Mouse (Mus musculus) hindbrain, embryonic 16.5 days (tissue): Measurements from ENCODE around the gene Pstpip1. TPM values are rescaled to one million over a fixed set of nuclear protein-coding genes. Genes with fewer than 3 reads are reported as not detected.

Experiments used
- ATAC-seq: fragments of 200-750 bp; cut with Nextera tagmentation; 2 replicates; pipeline ENCODE4 v1.8.0; 2017; ENCODE audit warnings: moderate TSS enrichment, moderate library complexity
- H3K27ac ChIP-seq: fragments of 300-500 bp; sonication (generic); 2 replicates; pipeline ENCODE4 v1.5.1; 2014; ENCODE audit warnings: low read depth, mild to moderate bottlenecking, control low read depth, low read length, moderate library complexity
- H3K27me3 ChIP-seq: fragments of 300-500 bp; sonication (generic); replicated peaks from 2 replicates; pipeline ENCODE4 v1.6.1; 2014; ENCODE audit warnings: low read length; ENCODE audit not compliant: control insufficient read depth, insufficient read depth
- H3K36me3 ChIP-seq: fragments of 300-500 bp; sonication (generic); 2 replicates; pipeline ENCODE4 v1.6.1; 2014; ENCODE audit warnings: mild to moderate bottlenecking, low read length, moderate library complexity, mixed read lengths; ENCODE audit not compliant: control insufficient read depth, insufficient read depth
- H3K4me1 ChIP-seq: fragments of 300-500 bp; sonication (generic); 2 replicates; pipeline ENCODE4 v1.6.1; 2014; ENCODE audit warnings: low read depth, low read length; ENCODE audit not compliant: control insufficient read depth, insufficient read depth
- H3K4me2 ChIP-seq: fragments of 300-500 bp; sonication (generic); 2 replicates; pipeline ENCODE4 v1.6.1; 2014; ENCODE audit warnings: mild to moderate bottlenecking, low read length, control low read depth, moderate library complexity
- H3K4me3 ChIP-seq: fragments of 300-500 bp; sonication (generic); 2 replicates; pipeline ENCODE4 v1.5.1; 2014; ENCODE audit warnings: mild to moderate bottlenecking, low read length, control low read depth, moderate library complexity
- H3K9ac ChIP-seq: fragments of 300-500 bp; sonication (generic); 2 replicates; pipeline ENCODE4 v1.6.1; 2014; ENCODE audit warnings: low read depth, mild to moderate bottlenecking, control low read depth, low read length, moderate library complexity
- H3K9me3 ChIP-seq: fragments of 300-500 bp; sonication (generic); 2 replicates; pipeline ENCODE4 v1.6.1; 2014; ENCODE audit warnings: mild to moderate bottlenecking, low read length, moderate library complexity; ENCODE audit not compliant: control insufficient read depth
- WGBS: fragments of 180-500 bp; shearing (Covaris S2); extraction: QIAGEN DNeasy Blood & Tissue Kit; methylation state at CpG from one replicate; pipeline ENCODE4 v1.1.7; 2014; 5-methylcytosine and 5-hydroxymethylcytosine counted together
- polyA plus RNA-seq: library from polyadenylated mRNA; unstranded; fragments of >200 nt; fragmentation: Nextera tagmentation; extraction: Ambion mirVana; gene quantifications from 2 replicates; pipeline ENCODE4 v1.2.1, GENCODE M21; 2015

Gene Pstpip1
- polyA plus RNA-seq, 1 experiment from 2014 or later, result 0.64 TPM

DNA sequence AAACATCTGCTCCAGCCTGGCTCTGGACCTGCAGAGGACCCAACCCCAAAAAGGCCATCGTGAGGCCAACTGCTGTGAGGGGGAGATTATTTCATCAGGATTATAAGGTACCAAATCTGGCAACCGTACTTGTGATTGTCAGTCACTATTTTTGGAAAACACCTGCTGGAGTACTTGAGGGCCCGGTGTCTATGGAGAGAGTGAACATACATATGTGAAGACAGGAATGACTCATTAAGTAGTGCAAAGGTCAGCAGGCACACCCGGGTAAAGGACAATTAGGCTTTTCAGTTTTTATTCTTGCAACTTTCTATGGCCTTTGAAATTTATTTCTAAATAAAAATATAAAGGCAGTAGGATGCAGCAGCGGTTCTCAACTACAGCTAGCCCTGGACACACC is 44.2 kb downstream of the Pstpip1 start:
- peaks cover 20% of the 10 kb centered on the region for H3K36me3 ChIP-seq
- H3K27me3 ChIP-seq, result no peaks in the 10 kb centered on the region
- H3K27ac ChIP-seq, result no peak overlapping the region
- H3K4me2 ChIP-seq, result no peak overlapping the region
- H3K4me3 ChIP-seq, result no peak overlapping the region
- H3K9ac ChIP-seq, result no peak overlapping the region
- ATAC-seq, result no peak
- H3K4me1 ChIP-seq, result no peaks in the 10 kb centered on the region
- H3K9me3 ChIP-seq, result no peaks in the 10 kb centered on the region
- 83% methylated on average over 5 of the region's 5 CpGs for WGBS

DNA sequence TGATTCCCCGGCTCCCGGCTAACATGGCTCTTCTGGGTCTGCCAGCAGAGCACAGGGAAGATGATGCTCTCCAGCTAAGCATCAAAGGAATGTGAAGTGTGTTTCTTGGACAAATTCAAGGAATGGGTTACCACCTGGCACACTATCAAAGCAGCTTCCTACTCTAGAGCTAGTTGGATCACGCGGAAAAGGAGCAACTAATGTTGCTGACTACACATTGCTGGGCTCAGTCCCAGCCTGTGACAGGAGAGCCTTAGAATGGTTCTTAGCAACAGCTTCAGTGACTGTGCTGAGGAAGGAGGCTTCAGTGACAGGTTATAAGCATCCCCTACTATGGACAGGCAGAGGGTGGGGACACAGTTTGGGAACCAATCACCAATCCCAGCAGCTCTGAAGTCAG is 44.9 kb downstream of the Pstpip1 start:
- H3K9ac ChIP-seq, result no peak overlapping the region
- WGBS, result 85% methylated on average over 4 of the region's 4 CpGs
- H3K36me3 ChIP-seq, result peaks cover 20% of the 10 kb centered on the region
- no peak overlapping the region for H3K4me3 ChIP-seq
- ATAC-seq, result no peak
- H3K27ac ChIP-seq, result no peak overlapping the region
- no peak overlapping the region for H3K4me2 ChIP-seq
- H3K9me3 ChIP-seq, result no peaks in the 10 kb centered on the region
- no peaks in the 10 kb centered on the region for H3K27me3 ChIP-seq
- no peaks in the 10 kb centered on the region for H3K4me1 ChIP-seq

DNA sequence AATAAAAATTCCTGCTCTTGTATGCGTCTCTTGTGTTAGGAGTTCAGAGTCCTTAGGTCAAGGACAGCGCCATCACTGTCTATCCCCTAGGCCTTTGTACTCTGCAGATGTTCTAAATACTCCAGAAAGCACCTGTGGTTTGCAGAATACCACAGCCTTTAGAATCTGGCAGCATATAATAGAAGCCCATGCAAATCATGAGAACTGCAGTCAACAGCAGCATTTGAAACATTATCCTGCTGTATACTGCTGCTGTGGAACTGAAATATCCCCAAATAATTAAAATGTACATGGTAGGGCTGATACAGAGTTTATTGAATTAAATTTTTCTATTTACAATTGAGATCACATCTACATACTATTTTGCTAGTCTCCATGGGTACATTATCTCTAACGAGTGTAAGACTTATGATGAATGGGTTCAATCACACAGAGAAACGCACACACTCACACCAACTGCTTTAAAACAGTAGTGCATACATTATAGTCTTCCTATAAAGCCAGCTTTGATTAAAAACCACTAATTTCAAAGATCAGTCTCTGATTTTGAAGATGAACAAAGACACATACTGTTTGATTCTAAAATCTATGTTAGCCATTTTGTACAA is 45.9 kb downstream of the Pstpip1 start:
- no peak overlapping the region for H3K4me3 ChIP-seq
- peaks cover 17% of the 10 kb centered on the region for H3K36me3 ChIP-seq
- H3K27ac ChIP-seq, result no peak overlapping the region
- WGBS, result 85% methylated on average over 4 of the region's 4 CpGs
- no peak overlapping the region for H3K4me2 ChIP-seq
- H3K9me3 ChIP-seq, result no peaks in the 10 kb centered on the region
- H3K4me1 ChIP-seq, result no peaks in the 10 kb centered on the region
- no peaks in the 10 kb centered on the region for H3K27me3 ChIP-seq
- no peak overlapping the region for H3K9ac ChIP-seq
- no peak for ATAC-seq

DNA sequence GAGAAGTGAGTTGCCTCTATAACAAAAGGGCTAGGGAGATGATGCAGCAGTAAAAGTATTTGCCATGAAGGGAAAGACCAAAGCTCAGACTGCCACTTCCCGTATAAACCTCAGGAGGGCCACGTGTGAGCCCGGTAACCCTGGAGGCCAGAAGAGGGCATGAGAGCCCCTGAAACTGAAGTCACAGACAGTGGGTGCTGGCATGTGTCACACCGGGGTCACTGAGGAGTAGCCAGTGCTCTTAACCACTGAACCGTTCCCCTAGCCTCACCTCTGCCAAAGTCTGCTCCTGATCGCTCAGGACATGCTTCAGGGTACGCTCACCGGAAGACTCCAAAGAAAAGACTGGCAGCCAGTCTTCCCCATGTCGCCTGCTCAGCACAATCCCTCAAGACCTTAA is 52.0 kb downstream of the Pstpip1 start:
- H3K9ac ChIP-seq, result no peak overlapping the region
- H3K9me3 ChIP-seq, result no peaks in the 10 kb centered on the region
- WGBS, result 85% methylated on average over 9 of the region's 9 CpGs
- H3K4me3 ChIP-seq, result no peak overlapping the region
- H3K4me1 ChIP-seq, result no peaks in the 10 kb centered on the region
- H3K36me3 ChIP-seq, result peaks cover 22% of the 10 kb centered on the region
- no peak overlapping the region for H3K4me2 ChIP-seq
- no peak for ATAC-seq
- no peak overlapping the region for H3K27ac ChIP-seq
- no peaks in the 10 kb centered on the region for H3K27me3 ChIP-seq

DNA sequence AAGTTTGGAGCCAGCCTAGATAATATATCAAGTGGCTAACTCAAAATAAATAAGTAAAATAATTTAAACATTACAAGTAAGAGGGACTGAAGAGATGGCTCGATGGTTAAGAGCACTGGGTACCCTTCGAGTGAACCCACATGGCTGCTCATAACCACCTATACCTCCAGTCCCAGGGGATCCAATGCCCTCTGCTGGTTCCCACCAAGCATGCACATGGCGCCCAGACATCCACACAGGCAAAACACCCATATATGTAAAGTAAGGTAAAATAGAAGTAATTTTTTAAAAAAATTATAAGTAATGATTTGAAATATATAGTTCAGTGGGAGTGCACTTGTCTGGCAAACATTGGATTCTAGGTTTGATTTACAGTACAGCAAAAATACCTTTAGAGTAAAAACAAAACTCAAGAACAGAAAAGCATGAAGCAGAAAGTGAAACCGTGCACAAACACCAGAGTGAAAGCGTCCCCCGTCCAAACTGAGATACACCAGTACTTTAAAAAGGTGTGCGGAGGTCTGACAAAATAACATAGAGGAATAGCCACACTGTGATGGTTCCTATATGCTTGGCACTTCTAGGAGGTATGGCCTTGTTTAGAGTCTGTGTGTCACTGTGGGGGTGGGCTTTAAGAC is 54.7 kb downstream of the Pstpip1 start:
- Histone ChIP-seq H3K4me1 (no peaks in the 10 kb centered on the region), H3K4me2 (no peak overlapping the region), H3K27ac (no peak overlapping the region), H3K36me3 (peaks cover 22% of the 10 kb centered on the region), H3K27me3 (no peaks in the 10 kb centered on the region), H3K9ac (no peak overlapping the region), H3K4me3 (no peak overlapping the region), H3K9me3 (no peaks in the 10 kb centered on the region)
- no peak for ATAC-seq
- WGBS, result 97% methylated on average over 7 of the region's 7 CpGs

DNA sequence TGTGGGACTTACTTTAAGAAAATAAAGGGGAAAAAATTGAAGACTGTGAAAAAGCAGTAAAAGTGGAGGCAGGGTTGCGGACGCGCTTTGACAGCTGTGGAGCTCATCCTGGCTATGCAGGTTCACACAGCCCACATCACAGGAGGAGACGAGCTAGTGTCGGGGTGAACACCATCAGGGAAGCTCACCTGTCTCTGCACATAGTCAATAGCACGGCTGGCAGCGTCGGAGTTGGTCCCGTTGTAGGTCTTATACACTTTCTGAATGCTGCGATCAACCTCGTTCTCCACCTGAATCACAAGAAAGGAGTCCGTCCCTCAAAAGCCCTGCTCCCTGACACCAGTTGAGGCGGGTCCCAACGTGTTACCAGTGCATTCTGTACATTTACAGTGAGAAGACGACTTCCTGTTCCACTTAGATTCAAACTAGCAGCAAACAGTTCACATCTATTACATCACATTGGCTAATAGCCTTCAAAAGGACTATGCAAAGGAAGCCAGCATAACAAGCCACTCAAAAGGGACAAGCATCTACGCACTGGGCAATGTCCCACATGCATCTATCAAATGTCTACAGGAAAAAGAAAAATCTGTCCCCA is 56.7 kb downstream of the Pstpip1 start:
- Histone ChIP-seq H3K9me3 (no peaks in the 10 kb centered on the region), H3K27me3 (no peaks in the 10 kb centered on the region), H3K4me3 (no peak overlapping the region), H3K4me1 (no peaks in the 10 kb centered on the region; the same call in 1 of the 2 replicates), H3K4me2 (no peak overlapping the region), H3K9ac (no peak overlapping the region), H3K36me3 (peaks cover 19% of the 10 kb centered on the region), H3K27ac (no peak overlapping the region)
- ATAC-seq, result no peak
- 97% methylated on average over 16 of the region's 16 CpGs for WGBS

DNA sequence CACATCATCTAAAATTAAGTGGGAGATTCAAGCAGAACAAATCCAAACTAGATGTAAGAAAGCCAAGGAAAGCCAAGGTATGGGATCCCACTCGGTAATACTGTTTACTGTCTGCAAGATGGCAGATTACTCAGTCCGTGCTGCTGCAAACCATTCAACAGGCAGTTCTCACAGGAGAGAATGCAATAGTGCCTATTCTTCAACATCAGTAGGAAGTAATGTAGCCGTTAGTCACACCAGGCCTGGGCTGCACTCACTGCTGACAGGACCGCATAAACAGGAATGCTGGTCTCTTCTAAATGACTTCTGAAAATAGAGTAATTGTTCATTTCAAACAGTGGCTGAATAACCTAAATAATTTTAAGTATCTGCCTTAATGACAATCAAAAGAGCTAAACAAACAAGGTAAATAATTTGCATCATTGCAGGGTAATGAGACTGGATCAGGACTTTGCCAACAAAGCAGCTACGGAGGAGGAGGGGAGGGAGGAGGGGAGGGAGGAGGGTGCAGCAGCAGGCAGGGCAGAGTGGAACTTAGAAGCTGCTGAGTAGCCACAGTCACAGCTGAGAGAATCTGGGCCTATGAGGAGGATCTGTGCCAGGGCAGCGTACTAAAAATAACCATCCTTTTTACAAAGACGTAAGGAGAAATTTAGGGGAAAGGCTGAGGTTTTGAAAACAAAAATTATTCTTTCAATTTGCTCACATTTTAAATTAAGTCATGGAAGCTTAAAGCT is 62.2 kb downstream of the Pstpip1 start:
- Histone ChIP-seq H3K9me3 (no peaks in the 10 kb centered on the region), H3K36me3 (peaks cover 2% of the 10 kb centered on the region; the same call in 1 of the 2 replicates), H3K9ac (no peak overlapping the region; the same call in 1 of the 2 replicates), H3K27ac (peak overlapping the region; percentile 31), H3K4me1 (peaks cover 16% of the 10 kb centered on the region), H3K4me2 (no peak overlapping the region), H3K27me3 (no peaks in the 10 kb centered on the region), H3K4me3 (no peak overlapping the region)
- WGBS, result 23% methylated on average over 7 of the region's 7 CpGs
- peak; percentile 84 for ATAC-seq

DNA sequence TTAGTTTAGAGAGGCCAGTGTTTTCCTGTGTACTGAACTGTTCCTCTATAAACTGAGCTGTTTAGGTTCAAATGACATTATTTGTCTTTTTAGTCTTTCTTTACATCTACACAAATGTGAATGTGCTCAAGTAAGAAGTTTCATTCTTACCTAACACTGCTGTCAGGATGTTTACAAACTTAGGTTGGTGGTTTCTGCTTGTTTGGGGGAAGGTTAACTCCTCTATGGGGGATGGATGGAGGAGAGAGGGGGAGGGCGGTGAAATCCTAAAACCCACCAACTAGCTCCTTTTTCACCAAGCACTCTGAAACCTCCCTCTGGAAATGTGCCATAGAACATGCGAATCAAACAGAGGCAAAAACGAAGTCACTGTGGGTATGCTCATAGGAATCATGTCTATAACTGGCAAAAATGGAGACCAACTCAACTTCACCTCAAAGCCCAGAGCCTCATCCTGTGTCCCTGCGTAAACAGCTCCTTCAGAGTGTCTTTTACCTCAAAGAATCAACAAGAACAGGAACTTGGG is 62.8 kb downstream of the Pstpip1 start:
- H3K4me2 ChIP-seq, result no peak overlapping the region
- no peaks in the 10 kb centered on the region for H3K9me3 ChIP-seq
- H3K4me3 ChIP-seq, result no peak overlapping the region
- 75% methylated on average over 4 of the region's 4 CpGs for WGBS
- no peak overlapping the region; the same call in 1 of the 2 replicates for H3K27ac ChIP-seq
- no peak overlapping the region for H3K9ac ChIP-seq
- ATAC-seq, result no peak
- 0 out of 2 replicates have a peak, but pooled peaks cover 2% of the 10 kb centered on the region for H3K36me3 ChIP-seq
- H3K27me3 ChIP-seq, result no peaks in the 10 kb centered on the region
- peaks cover 16% of the 10 kb centered on the region for H3K4me1 ChIP-seq

DNA sequence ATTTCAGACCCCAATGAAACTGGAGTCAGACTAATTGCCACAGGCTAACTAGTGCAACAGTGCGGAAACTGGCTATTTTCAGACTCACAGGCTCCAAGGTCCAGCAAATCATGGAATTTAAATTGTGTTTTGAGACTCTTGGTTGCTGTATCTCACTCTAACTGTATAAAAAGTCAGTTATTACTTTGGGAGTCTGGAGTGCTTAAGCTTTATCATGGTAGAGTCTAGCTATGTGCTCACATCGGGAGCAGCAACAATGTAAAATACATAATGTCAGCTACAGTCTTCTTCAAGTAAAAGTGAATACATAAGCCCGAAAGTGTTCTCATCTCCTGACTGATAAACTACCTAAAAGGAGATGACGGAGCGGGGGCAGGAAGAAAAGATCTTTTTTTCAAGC is 64.8 kb downstream of the Pstpip1 start:
- H3K4me1 ChIP-seq, result peaks cover 30% of the 10 kb centered on the region
- ATAC-seq, result no peak

More for the DNA sequence above, 64.8 kb downstream of the Pstpip1 start:
- H3K27me3 ChIP-seq, result no peaks in the 10 kb centered on the region
- H3K36me3 ChIP-seq, result 0 out of 2 replicates have a peak, but pooled peaks cover 2% of the 10 kb centered on the region
- H3K27ac ChIP-seq, result no peak overlapping the region
- no peaks in the 10 kb centered on the region for H3K9me3 ChIP-seq
- no peak overlapping the region for H3K4me2 ChIP-seq
- 91% methylated on average over 5 of the region's 5 CpGs for WGBS
- H3K4me3 ChIP-seq, result no peak overlapping the region
- H3K9ac ChIP-seq, result no peak overlapping the region
